ENCODE assay signal across 13 mouse cellular contexts in genomic region chr15:31426066-31426706, GRCm38 (mm10). TPM values are rescaled to one million over a fixed set of nuclear protein-coding genes. Genes with fewer than 3 reads are reported as not detected.
A peak's percentile ranks its signal among the peaks of the same experiment; 100 is the strongest.
DNase-seq lines count a peak whose midpoint lies in the region; ATAC-seq lines count a peak whose summit lies in the region.
"Had no signal": no experiment of that assay in that cellular context is flagged by ENCODE, and none has a peak within 500 bp of the region (broad histone marks: within the 10 kb centered on the region; RNA-seq: fewer than 3 reads in every experiment).

No protein-coding gene starts in this region.

- H3K36me3 ChIP-seq in megakaryocyte, embryonic 14.5 days (replicated peaks; ENCODE audit: low read length): no peaks in the 10 kb centered on the region

- no peaks in the 10 kb centered on the region for H3K9me3 ChIP-seq in megakaryocyte, embryonic 14.5 days

- no peak for DNase-seq in frontal cortex, postnatal 36 days (ENCODE audit: low spot score in 2 of 2)
- peak; percentile 25 for DNase-seq in 3T3-L1 (ENCODE audit: low read depth, low spot score)
- no peak for DNase-seq in spleen, postnatal 14 days (ENCODE audit: low spot score in 2 of 2)
- DNase-seq in retina, postnatal 1 day: no peak
- DNase-seq: cerebellum, postnatal 10 days; heart, postnatal 14 days; kidney, postnatal 14 days; spleen, adult 18-20 months; thymus, adult 18-20 months had no signal

- peaks cover 8% of the 10 kb centered on the region for H3K27me3 ChIP-seq in megakaryocyte, embryonic 14.5 days (replicated peaks)

- ATAC-seq in frontal cortex, adult (ENCODE audit: low TSS enrichment): peak; percentile 17
- ATAC-seq in common myeloid progenitor, adult 5-6 weeks (replicated peaks; ENCODE audit: low read depth, poor library complexity, severe bottlenecking): peak; percentile 76
- no peak for ATAC-seq in erythroid progenitor cell, adult 5-6 weeks (replicated peaks; ENCODE audit: low FRiP score, poor library complexity, severe bottlenecking)

- peaks cover 56% of the 10 kb centered on the region for H3K4me1 ChIP-seq in megakaryocyte, embryonic 14.5 days

- peak overlapping the region; percentile 62 for H3K4me3 ChIP-seq in megakaryocyte, embryonic 14.5 days (replicated peaks)

RNA-seq across cellular contexts. Expression of gene Ropn1l, which starts 27.4 kb away (rescaled TPM):
- total RNA-seq in common myeloid progenitor, adult 5-6 weeks (2017): 0.37 and 3.8 TPM in 2 replicates
- polyA plus RNA-seq in megakaryocyte, embryonic 14.5 days (2012; ENCODE audit: insufficient read depth, low replicate concordance): 6.7 TPM in 1 of 2 replicates, not detected in the other
- total RNA-seq in erythroid progenitor cell, adult 5-6 weeks (2015; ENCODE audit: low replicate concordance): 7.5 TPM in 1 of 2 replicates, not detected in the other
- not detected in 2 replicates for total RNA-seq in erythroid progenitor cell, adult 5-6 weeks (2017; ENCODE audit: low replicate concordance)

RNA-seq across cellular contexts. Expression of gene Ankrd33b, which starts 58.7 kb away (rescaled TPM):
- total RNA-seq in common myeloid progenitor, adult 5-6 weeks (2017): 0.23 and 2.2 TPM in 2 replicates
- polyA plus RNA-seq in megakaryocyte, embryonic 14.5 days (2012; ENCODE audit: insufficient read depth, low replicate concordance): 6.1 and 23.0 TPM in 2 replicates
- 0.84 and 1.8 TPM in 2 replicates for total RNA-seq in erythroid progenitor cell, adult 5-6 weeks (2015; ENCODE audit: low replicate concordance)
- total RNA-seq in erythroid progenitor cell, adult 5-6 weeks (2017; ENCODE audit: low replicate concordance): under 0.01 and 3.9 TPM in 2 replicates
